Mouse (Mus musculus): ENCODE data around the gene Greb1.

- no peak for TF ChIP-seq CTCF (IDR thresholded peaks at IDR 0.05; ENCODE audit: low read depth)
- TF ChIP-seq EP300 (IDR thresholded peaks at IDR 0.05; ENCODE audit: low read depth), result no peak
Observed at GRCm38 (mm10) chr12:16751609-16752008, 49.1 kb downstream of the Greb1 start.

All from liver, embryonic 14.5 days (tissue).